Mouse (Mus musculus) layer of hippocampus, postnatal 10 days (tissue): ENCODE results near the gene Gm28305. TPM values are rescaled to one million over a fixed set of nuclear protein-coding genes. Genes with fewer than 3 reads are reported as not detected.

Experiments used
- DNase-seq, 2 experiments: peaks; one replicate each; pipeline ENCODE4 v3.0.0; 2021; ENCODE audit warnings: low spot score in 2 of 2
- total RNA-seq, 2 experiments: library from RNA; stranded (reverse); gene quantifications; 2 replicates each; pipeline ENCODE4 v1.2.3; 2021

The Gm28305 gene
- total RNA-seq, 2 experiments from 2014 or later: not detected

GRCm38 (mm10) chr9:104070241-104070640 lies 29.8 kb downstream of the Gm28305 start:
- DNase-seq: no peak

DNA sequence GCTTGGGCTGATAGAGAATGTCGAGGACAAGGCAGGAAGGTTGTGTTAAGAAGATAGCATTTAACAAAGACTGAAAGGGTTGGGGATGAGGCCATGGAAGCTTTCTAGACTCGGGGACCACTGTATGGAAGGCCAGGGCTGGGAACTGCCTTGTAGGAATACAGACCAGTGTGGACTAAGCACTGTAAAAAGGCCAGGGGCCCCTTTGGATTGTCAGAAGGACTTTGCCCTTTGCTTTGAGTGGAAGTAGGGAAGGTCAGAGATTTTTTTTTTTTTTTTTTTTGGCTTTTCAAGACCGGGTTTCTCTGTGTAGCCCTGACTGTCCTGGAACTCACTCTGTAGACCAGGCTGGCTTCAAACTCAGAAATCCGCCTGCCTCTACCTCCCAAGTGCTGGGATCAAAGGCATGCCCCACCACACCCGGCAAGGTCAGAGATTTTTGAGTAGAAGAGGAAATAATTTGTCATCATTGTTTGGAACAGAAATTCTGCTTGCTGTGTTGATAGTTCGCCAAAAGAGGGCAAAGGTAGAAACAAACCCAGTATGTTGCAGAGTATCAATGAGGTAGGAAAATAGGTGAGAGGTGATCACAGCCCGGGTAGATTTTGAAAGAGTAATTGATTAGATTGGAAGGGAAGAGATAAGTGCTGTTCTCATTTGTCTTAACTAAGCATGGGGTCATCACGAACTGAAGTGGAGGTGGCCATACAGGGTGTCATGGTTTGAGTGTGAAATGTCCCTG lies 30.6 kb downstream of the Gm28305 start:
- DNase-seq: no peak

DNA sequence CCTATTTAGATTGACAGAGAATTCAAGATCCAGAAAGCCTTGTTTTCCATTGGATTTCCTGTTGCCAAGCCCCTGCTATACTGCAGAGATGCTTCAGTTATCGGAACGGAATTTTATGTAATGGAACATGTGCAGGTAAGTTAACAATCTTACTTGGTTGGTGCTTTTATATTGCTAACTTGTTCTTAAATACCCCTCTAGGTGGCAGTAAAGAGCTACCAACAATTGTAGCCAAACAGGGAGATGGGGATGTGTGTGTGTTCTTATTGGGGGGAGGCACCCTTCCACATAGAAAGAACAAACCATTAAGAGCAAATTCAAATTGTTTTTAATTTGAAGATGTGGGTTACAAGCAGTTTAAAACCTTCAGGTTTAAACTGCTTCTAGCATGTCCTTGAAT lies 35.3 kb downstream of the Gm28305 start:
- DNase-seq: no peak

GRCm38 (mm10) chr9:104078780-104079179 lies 38.3 kb downstream of the Gm28305 start:
- no peak for DNase-seq

GRCm38 (mm10) chr9:104079379-104079778 lies 38.9 kb downstream of the Gm28305 start:
- DNase-seq: peak; percentile 49 to 58

DNA sequence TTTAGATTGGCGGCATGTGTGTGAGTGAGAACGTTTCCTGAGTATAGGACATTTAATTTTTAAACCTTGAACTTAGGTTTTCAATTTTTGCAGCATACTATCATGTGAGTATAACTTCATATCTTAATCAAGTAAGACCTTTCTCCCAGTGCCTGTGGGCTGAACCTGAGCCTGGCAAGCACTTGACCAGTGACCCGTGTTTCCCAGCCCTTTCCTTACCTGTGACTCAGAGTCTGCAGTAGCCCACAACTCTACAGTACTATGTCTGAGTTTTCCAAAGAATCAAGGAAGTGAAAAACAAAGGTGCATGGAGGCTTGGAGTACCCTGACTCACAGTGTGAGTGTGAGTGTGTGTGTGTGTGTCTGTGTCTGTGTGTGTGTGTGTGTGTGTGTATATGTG lies 39.6 kb downstream of the Gm28305 start:
- no peak for DNase-seq

DNA sequence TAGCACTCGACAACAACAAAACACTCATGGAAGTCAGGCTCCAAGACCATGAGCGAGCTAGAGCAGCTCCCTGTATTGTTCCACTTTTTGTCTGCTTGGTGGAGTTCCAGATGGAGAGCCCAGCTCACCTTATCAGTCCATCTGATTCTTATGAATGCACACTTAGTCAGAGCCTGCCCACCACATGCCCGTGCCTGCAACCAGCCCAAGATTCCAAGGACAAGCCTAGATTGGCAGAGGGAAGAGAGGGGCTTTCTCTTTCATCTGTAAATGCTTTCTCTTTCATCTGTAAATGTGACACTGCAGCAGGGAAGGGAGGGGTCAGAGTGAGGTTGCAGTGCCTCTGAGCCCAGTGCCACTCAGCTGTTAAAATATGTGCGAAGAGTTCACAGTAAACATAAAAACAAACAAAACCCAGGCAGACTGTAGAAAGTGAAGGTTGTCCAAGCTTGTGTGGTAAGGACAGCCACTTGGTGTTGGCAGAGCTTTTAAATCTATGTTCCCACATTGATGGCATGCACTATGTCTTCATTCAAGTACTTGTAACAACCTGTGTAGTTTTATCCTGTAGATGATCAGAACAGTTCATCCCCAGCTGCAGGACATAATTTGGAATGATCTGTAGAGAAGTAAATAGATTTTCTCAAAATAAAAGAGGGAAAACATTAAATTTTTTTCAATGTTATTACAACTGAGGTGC lies 45.4 kb downstream of the Gm28305 start:
- no peak for DNase-seq

DNA sequence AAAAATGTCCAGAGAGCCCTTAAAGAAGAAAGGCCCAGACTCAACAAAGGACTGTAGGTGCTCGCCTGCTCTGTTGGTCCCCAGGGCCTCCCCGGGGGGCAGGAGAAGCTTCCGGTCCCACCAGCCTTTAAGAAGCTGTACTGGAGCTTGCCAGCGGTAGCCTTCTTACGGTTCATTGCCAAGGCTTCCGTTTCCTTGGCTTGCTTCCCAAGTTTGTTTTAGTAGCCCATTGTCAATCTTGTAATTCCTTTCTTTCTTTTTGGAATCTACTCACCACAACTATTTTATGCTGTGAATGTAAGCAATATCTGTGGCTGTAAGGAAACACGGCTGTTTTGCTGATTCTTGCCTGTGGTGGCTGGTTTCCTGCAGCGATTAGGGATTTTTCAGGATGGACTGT lies 48.1 kb downstream of the Gm28305 start:
- peak in 1 of 2 experiments; percentile 22 for DNase-seq

DNA sequence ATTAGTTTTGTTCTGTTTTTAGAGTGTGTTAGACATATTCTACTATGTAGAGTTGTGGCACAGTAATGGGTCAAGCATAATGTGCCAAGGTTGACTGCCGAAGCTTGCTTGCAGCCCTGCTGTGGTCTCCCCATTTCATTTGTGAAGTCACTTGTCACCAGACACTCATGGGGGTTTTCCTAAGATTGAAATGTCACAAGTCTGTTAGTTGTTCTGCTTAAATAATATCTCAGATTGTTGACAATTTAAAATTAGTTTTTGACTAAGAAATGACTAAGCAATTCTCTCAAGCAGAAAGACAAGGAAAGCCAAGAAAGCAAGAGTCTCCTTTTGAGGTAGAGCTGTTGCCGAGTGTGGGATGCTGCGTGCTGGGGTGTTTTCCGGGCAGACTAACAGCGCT lies 52.5 kb downstream of the Gm28305 start:
- DNase-seq: no peak

GRCm38 (mm10) chr9:104098256-104098655 lies 57.8 kb downstream of the Gm28305 start:
- DNase-seq: no peak

- DNase-seq: peak in 1 of 2 experiments; percentile 36
Observed at GRCm38 (mm10) chr9:104099060-104099459, 58.6 kb downstream of the Gm28305 start.

DNA sequence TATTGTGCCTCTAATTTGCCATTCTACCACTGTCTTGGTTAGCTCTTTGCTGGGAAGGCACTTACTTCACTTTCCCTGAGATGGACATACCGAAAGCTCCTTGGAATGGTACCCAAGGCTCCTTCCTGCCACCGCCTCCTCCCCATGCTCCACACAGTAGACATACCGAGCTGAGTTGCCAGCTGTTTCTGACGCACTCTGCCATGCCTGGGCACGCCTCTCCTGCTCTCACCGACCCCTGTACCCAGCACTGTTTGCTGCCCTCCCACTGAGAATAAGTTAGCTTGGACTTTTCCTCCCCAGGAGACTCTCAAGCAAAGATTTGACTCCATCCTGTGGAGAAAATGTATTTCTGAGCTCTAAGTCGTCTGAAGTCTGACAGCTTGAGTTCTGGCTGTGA lies 60.4 kb downstream of the Gm28305 start:
- no peak for DNase-seq

GRCm38 (mm10) chr9:104101458-104101857 lies 61.0 kb downstream of the Gm28305 start:
- no peak for DNase-seq

DNA sequence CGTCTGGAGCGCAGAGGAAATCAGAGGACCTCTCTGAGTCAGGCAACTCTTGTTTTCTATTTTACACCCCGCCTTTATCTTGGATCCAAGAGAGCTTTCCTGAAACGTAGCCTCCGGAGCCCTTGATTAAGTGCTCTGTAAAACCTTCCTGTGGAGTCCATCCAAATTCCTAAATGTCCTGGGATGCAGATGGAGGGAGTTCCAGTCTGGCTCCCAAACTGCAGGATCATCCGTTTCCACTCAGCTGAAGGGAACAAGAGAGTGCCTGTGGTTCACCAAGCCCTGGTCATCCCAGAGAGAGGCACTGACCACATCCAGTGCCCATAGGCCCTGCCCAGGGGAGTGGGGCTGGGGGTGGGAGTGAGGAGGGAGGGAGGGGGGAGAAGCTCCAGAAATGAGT lies 61.8 kb downstream of the Gm28305 start:
- DNase-seq: no peak

- DNase-seq: no peak
Observed at GRCm38 (mm10) chr9:104102901-104103300, 62.4 kb downstream of the Gm28305 start.

- no peak for DNase-seq
Observed at GRCm38 (mm10) chr9:104104986-104105385, 64.5 kb downstream of the Gm28305 start.

GRCm38 (mm10) chr9:104106930-104107329 lies 66.5 kb downstream of the Gm28305 start:
- DNase-seq: no peak

GRCm38 (mm10) chr9:104107482-104107881 lies 67.0 kb downstream of the Gm28305 start:
- DNase-seq: no peak

- DNase-seq: no peak
Observed at GRCm38 (mm10) chr9:104108571-104109143, 68.2 kb downstream of the Gm28305 start.

GRCm38 (mm10) chr9:104109151-104109550 lies 68.7 kb downstream of the Gm28305 start:
- DNase-seq: no peak

DNA sequence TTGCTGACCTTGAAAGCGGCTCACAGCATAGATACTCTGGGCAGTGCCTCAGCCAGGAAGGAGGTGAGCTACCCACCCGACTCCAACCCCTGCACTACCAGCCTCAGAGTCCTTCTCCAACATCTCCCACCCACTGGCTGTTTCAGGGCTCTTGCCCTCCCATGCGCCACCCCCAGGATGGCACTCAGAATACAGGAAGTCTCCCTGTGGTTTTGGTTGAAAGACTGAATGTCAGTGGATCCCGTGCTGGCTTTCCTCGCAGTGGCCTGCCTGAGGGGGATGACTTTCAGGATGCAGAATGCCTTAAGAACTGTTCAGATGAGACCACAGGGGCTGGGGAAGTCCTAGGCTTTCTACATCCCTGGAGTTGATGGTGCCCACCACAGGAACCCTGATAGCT lies 82.6 kb downstream of the Gm28305 start:
- DNase-seq: no peak

DNA sequence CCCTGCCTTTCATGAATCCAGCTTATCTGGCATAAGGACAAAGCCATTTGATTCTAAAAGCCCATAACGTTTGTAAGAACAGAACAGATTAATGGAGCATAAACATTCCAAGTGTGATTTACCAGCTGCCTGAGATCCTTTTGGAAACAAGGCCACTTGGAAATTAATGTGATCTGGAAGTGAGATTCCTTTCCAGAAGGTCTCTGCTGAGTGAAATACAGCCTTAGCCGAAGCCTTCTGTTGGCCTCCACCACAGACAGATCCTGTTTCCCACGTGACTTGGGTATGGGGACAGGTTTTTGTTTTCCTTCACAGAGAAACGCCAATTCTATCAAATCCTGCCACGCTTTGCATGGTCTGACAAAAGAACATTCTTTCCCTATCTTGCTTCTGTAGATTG lies 83.2 kb downstream of the Gm28305 start:
- no peak for DNase-seq
